Mouse (Mus musculus) lung, adult 2 months (tissue): ENCODE results near the gene Fam129b.

ENCODE experiments used
- CTCF ChIP-seq: fragments of 200-500 bp; IDR thresholded peaks from 2 replicates; pipeline ENCODE4 v1.5.1; 2011; ENCODE audit warnings: mild to moderate bottlenecking, low read length, control low read depth; ENCODE audit not compliant: insufficient read depth
- POLR2A ChIP-seq: fragments of 200-500 bp; IDR thresholded peaks from 2 replicates; pipeline ENCODE4 v1.6.1; 2011; ENCODE audit warnings: low read depth, mild to moderate bottlenecking, control low read depth, low read length, borderline replicate concordance; ENCODE audit errors: extremely low read depth

GRCm38 (mm10) chr2:32855790-32856465, 20.0 kb upstream of the Fam129b start:
- TF ChIP-seq POLR2A (no peak), CTCF (no peak)
